Mouse (Mus musculus): ENCODE measurements around the gene Nlrc5. TPM values are rescaled to one million over a fixed set of nuclear protein-coding genes. Genes with fewer than 3 reads are reported as not detected.
A peak's percentile ranks its signal among the peaks of the same experiment; 100 is the strongest.

Nlrc5 gene
- polyA plus RNA-seq, 1 experiment from 2014 or later: 0.37 TPM

- peaks cover 15% of the 10 kb centered on the region for H3K4me1 ChIP-seq
- no peak overlapping the region for H3K27ac ChIP-seq
- H3K9me3 ChIP-seq: no peaks in the 10 kb centered on the region
- H3K4me3 ChIP-seq: peak overlapping the region; percentile 64
- ATAC-seq (ENCODE audit: insufficient number of reproducible peaks, insufficient read depth, low FRiP score, low TSS enrichment, low read depth): no peak; the same call in 1 of the 2 replicates
- H3K4me2 ChIP-seq: peak overlapping the region; percentile 95
- H3K36me3 ChIP-seq: no peaks in the 10 kb centered on the region
- H3K27me3 ChIP-seq: peaks cover 51% of the 10 kb centered on the region
- WGBS: under 1% methylated on average over 34 of the region's 34 CpGs
- H3K9ac ChIP-seq: peak overlapping the region; percentile 85
Measured at GRCm38 (mm10) chr8:94532525-94532872, 98.3 kb downstream of the Nlrc5 start.

GRCm38 (mm10) chr8:94532873-94533671 lies 98.9 kb downstream of the Nlrc5 start, which contains the start of gene Cpne2:
Gene Cpne2 (plus strand): TSS chr8:94532990.
- peak within 1 kb of the TSS; percentile 64 for H3K4me3 ChIP-seq
- peak within 1 kb of the TSS; percentile 95 for H3K4me2 ChIP-seq
- H3K9me3 ChIP-seq: no peaks in the 10 kb centered on the region
- ATAC-seq (ENCODE audit: insufficient number of reproducible peaks, insufficient read depth, low FRiP score, low TSS enrichment, low read depth): peak; percentile 67
- H3K36me3 ChIP-seq: no peaks in the 10 kb centered on the region
- peaks cover 15% of the 10 kb centered on the region for H3K4me1 ChIP-seq
- H3K27ac ChIP-seq: no peak within 1 kb of the TSS
- peaks cover 51% of the 10 kb centered on the region for H3K27me3 ChIP-seq
- WGBS: under 1% methylated on average over 41 of the region's 81 CpGs
- H3K9ac ChIP-seq: peak within 1 kb of the TSS; percentile 85

DNA sequence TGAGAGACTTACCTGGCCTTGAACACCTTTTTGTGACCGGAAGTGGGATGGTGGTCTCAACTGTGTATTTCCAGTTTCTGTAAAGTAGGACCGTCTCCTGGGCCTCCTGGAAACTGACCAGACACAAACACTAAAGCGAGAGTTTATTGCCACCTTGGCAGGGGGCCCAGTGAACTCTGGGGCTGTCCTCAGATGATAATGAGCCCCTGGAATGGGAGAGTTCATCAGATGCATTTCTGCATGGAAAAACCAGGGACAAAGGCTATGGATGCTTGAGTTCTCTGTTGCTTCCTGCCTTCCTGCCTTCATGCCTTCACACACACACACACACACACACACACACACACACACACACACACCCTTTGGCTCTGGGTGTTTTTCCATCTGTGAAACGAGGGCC lies 100.5 kb downstream of the Nlrc5 start:
- Histone ChIP-seq H3K9me3 (no peaks in the 10 kb centered on the region), H3K36me3 (no peaks in the 10 kb centered on the region), H3K9ac (no peak overlapping the region), H3K4me3 (no peak overlapping the region), H3K4me2 (no peak overlapping the region), H3K27ac (no peak overlapping the region), H3K27me3 (peaks cover 51% of the 10 kb centered on the region), H3K4me1 (peaks cover 15% of the 10 kb centered on the region)
- no peak for ATAC-seq (ENCODE audit: insufficient number of reproducible peaks, insufficient read depth, low FRiP score, low TSS enrichment, low read depth)
- 58% methylated on average over 4 of the region's 4 CpGs for WGBS

DNA sequence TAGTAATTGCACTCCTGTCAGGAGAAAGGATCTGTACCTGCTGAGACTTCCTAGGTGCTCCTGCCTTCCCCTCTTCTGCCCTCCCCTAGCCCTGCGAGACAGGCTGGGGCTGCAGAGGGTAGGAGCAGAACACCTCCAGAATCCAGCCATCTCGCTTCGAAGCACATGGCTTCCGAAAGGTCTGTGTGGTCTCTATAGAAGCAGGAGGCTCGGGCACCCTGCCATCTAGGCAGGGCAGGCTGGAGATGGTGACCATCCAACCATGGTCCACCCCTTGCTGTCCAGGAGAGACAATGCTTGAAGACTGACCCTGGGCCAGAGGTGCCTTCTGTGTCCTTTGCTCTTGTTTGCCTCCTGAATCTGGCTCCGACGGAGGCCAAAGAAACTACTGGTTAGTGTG lies 101.5 kb downstream of the Nlrc5 start:
- Histone ChIP-seq H3K4me3 (no peak overlapping the region), H3K9me3 (no peaks in the 10 kb centered on the region), H3K27me3 (peaks cover 51% of the 10 kb centered on the region), H3K4me1 (peaks cover 15% of the 10 kb centered on the region), H3K4me2 (no peak overlapping the region), H3K27ac (no peak overlapping the region), H3K9ac (no peak overlapping the region), H3K36me3 (no peaks in the 10 kb centered on the region)
- ATAC-seq (ENCODE audit: insufficient number of reproducible peaks, insufficient read depth, low FRiP score, low TSS enrichment, low read depth): no peak
- 83% methylated on average over 7 of the region's 7 CpGs for WGBS

DNA sequence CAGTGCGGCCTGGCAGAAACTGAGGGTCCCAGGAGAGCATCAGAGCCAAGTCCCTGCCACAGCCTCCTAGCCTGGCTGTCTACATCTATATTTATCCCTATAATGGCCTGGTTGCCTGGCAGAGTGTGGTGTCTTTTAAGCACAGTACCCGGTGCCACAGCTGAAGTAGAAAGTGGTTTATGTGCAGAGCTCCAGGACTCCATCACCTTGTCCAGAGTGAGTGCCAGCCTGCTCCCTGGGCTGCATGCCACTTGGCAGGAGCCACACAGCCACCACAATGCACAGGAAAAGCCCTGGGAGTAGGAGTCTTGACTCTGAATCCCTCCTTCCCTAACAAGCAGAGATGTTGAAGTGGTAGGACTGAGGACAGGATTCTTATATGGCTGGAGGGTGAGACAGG lies 103.3 kb downstream of the Nlrc5 start:
- no peak overlapping the region for H3K9ac ChIP-seq
- H3K36me3 ChIP-seq: no peaks in the 10 kb centered on the region
- H3K27me3 ChIP-seq: peaks cover 38% of the 10 kb centered on the region
- no peak overlapping the region for H3K4me2 ChIP-seq
- no peaks in the 10 kb centered on the region for H3K9me3 ChIP-seq
- no peak overlapping the region for H3K4me3 ChIP-seq
- ATAC-seq (ENCODE audit: insufficient number of reproducible peaks, insufficient read depth, low FRiP score, low TSS enrichment, low read depth): no peak
- WGBS: 74% methylated on average over 2 of the region's 2 CpGs
- H3K4me1 ChIP-seq: peaks cover 9% of the 10 kb centered on the region; the same call in 1 of the 2 replicates
- H3K27ac ChIP-seq: no peak overlapping the region

DNA sequence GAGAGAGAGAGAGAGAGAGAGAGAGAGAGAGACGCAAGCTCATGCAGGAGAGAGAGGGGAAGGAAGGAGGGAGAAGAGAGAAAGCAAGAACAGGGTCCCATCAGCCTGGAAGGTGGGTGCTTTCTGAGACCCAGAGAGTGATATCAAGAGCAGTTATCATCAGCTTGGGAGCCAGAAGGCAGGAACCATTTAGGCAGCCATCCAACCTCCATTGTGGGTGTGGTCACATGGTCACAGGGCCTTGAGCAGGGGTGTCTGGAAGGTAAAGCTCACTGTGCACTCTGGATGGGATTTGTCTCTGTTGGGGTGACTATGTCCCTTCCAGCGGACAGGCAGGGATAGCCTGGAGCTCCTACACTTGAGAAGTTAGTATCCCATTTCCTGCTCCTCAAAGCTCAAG lies 105.9 kb downstream of the Nlrc5 start:
- Histone ChIP-seq H3K4me3 (no peak overlapping the region), H3K9me3 (no peaks in the 10 kb centered on the region), H3K36me3 (no peaks in the 10 kb centered on the region), H3K4me1 (peaks cover 9% of the 10 kb centered on the region), H3K4me2 (no peak overlapping the region), H3K27me3 (peaks cover 13% of the 10 kb centered on the region), H3K27ac (no peak overlapping the region), H3K9ac (no peak overlapping the region)
- no peak for ATAC-seq (ENCODE audit: insufficient number of reproducible peaks, insufficient read depth, low FRiP score, low TSS enrichment, low read depth)
- WGBS: 84% methylated on average over 2 of the region's 2 CpGs

- H3K27me3 ChIP-seq: peaks cover 4% of the 10 kb centered on the region; the same call in 1 of the 2 replicates
- H3K9ac ChIP-seq: no peak overlapping the region
- H3K4me1 ChIP-seq: peaks cover 9% of the 10 kb centered on the region
- no peak overlapping the region for H3K4me2 ChIP-seq
- no peaks in the 10 kb centered on the region for H3K36me3 ChIP-seq
- no peak for ATAC-seq (ENCODE audit: insufficient number of reproducible peaks, insufficient read depth, low FRiP score, low TSS enrichment, low read depth)
- WGBS: 67% methylated on average over 18 of the region's 18 CpGs
- H3K9me3 ChIP-seq: no peaks in the 10 kb centered on the region
- no peak overlapping the region for H3K4me3 ChIP-seq
- H3K27ac ChIP-seq: no peak overlapping the region
Measured at GRCm38 (mm10) chr8:94540889-94541795, 107.0 kb downstream of the Nlrc5 start.

GRCm38 (mm10) chr8:94543981-94544380 lies 109.8 kb downstream of the Nlrc5 start:
- Histone ChIP-seq H3K9ac (peak overlapping the region; percentile 46; the same call in 1 of the 2 replicates), H3K9me3 (no peaks in the 10 kb centered on the region), H3K27ac (no peak overlapping the region), H3K4me2 (peak overlapping the region; percentile 37), H3K4me3 (no peak overlapping the region), H3K36me3 (no peaks in the 10 kb centered on the region), H3K27me3 (no peaks in the 10 kb centered on the region), H3K4me1 (peaks cover 9% of the 10 kb centered on the region)
- 0 out of 2 replicates have a peak, but pooled peaks have one; percentile 15 for ATAC-seq (ENCODE audit: insufficient number of reproducible peaks, insufficient read depth, low FRiP score, low TSS enrichment, low read depth)
- 36% methylated on average over 8 of the region's 8 CpGs for WGBS

- Histone ChIP-seq H3K27ac (no peak overlapping the region), H3K4me3 (no peak overlapping the region), H3K9ac (no peak overlapping the region), H3K27me3 (no peaks in the 10 kb centered on the region), H3K4me2 (no peak overlapping the region), H3K9me3 (no peaks in the 10 kb centered on the region), H3K36me3 (no peaks in the 10 kb centered on the region), H3K4me1 (peaks cover 10% of the 10 kb centered on the region)
- no peak for ATAC-seq (ENCODE audit: insufficient number of reproducible peaks, insufficient read depth, low FRiP score, low TSS enrichment, low read depth)
- 52% methylated on average over 5 of the region's 5 CpGs for WGBS
Measured at GRCm38 (mm10) chr8:94549041-94549440, 114.9 kb downstream of the Nlrc5 start.

GRCm38 (mm10) chr8:94549482-94549881 lies 115.3 kb downstream of the Nlrc5 start:
- no peak overlapping the region for H3K4me3 ChIP-seq
- no peak for ATAC-seq (ENCODE audit: insufficient number of reproducible peaks, insufficient read depth, low FRiP score, low TSS enrichment, low read depth)
- no peak overlapping the region for H3K27ac ChIP-seq
- no peaks in the 10 kb centered on the region for H3K36me3 ChIP-seq
- H3K27me3 ChIP-seq: no peaks in the 10 kb centered on the region
- WGBS: 47% methylated on average over 5 of the region's 5 CpGs
- peaks cover 6% of the 10 kb centered on the region; the same call in 1 of the 2 replicates for H3K4me1 ChIP-seq
- H3K9me3 ChIP-seq: no peaks in the 10 kb centered on the region
- no peak overlapping the region for H3K9ac ChIP-seq
- no peak overlapping the region for H3K4me2 ChIP-seq

DNA sequence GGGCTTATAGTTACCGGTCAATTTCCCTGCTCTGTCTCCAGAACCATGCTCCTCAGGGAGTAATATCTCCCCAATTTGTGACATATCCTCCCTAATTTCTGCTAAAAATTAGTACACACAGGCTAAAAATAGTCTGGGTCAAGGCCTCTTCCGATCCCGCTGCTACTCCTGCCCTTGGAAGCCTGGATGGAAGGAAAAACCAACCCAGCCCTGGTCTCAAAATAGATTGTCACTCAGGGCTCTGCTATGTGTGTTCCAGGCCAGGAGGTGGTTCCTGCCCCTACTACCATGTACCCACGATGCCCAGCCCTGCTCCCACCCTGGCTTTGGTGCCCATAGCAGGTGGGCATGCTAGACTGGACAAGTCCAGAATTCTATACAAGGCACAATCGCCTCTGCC lies 115.8 kb downstream of the Nlrc5 start:
- WGBS: 81% methylated on average over 5 of the region's 5 CpGs
- H3K9ac ChIP-seq: no peak overlapping the region
- peaks cover 5% of the 10 kb centered on the region; the same call in 1 of the 2 replicates for H3K4me1 ChIP-seq
- no peak for ATAC-seq (ENCODE audit: insufficient number of reproducible peaks, insufficient read depth, low FRiP score, low TSS enrichment, low read depth)
- H3K27me3 ChIP-seq: no peaks in the 10 kb centered on the region
- no peak overlapping the region for H3K4me3 ChIP-seq
- H3K36me3 ChIP-seq: no peaks in the 10 kb centered on the region
- no peaks in the 10 kb centered on the region for H3K9me3 ChIP-seq
- H3K27ac ChIP-seq: no peak overlapping the region
- H3K4me2 ChIP-seq: no peak overlapping the region

All from embryonic facial prominence, embryonic 13.5 days (tissue).